Mouse (Mus musculus): ENCODE data around the gene Pla1a.

GRCm38 (mm10) chr16:38468706-38469018 is 35.7 kb upstream of the Pla1a start:
- no peak for TF ChIP-seq CTCF (IDR thresholded peaks at IDR 0.05; ENCODE audit: control insufficient read depth, insufficient read depth, insufficient replicate concordance, low read depth, low read length)
- TF ChIP-seq POLR2A (IDR thresholded peaks at IDR 0.05; ENCODE audit: control insufficient read depth, low read depth, low read length), result no peak
